Mouse (Mus musculus) liver, embryonic 15.5 days (tissue): ENCODE results near the gene Upk3a. TPM values are rescaled to one million over a fixed set of nuclear protein-coding genes. Genes with fewer than 3 reads are reported as not detected.

Experiments used
- ATAC-seq: fragments of 200-750 bp; cut with Nextera tagmentation; 2 replicates; pipeline ENCODE4 v1.8.0; 2017; ENCODE audit warnings: moderate number of reproducible peaks, mild to moderate bottlenecking, moderate library complexity; ENCODE audit not compliant: insufficient read depth
- H3K27ac ChIP-seq: fragments of 300-500 bp; sonication (generic); replicated peaks from 2 replicates; pipeline ENCODE4 v1.5.1; 2015; ENCODE audit warnings: mild to moderate bottlenecking, inconsistent platforms
- H3K27me3 ChIP-seq: fragments of 300-500 bp; sonication (generic); 2 replicates; pipeline ENCODE4 v1.6.1; 2015; ENCODE audit warnings: mild to moderate bottlenecking, inconsistent platforms
- H3K36me3 ChIP-seq: fragments of 300-500 bp; sonication (generic); replicated peaks from 2 replicates; pipeline ENCODE4 v1.6.1; 2015; ENCODE audit warnings: moderate library complexity, mild to moderate bottlenecking, inconsistent platforms
- H3K4me1 ChIP-seq: fragments of 300-500 bp; sonication (generic); replicated peaks from 2 replicates; pipeline ENCODE4 v1.6.1; 2015; ENCODE audit warnings: inconsistent platforms
- H3K4me2 ChIP-seq: fragments of 300-500 bp; sonication (generic); 2 replicates; pipeline ENCODE4 v1.6.1; 2015; ENCODE audit warnings: moderate library complexity, mild to moderate bottlenecking, inconsistent platforms
- H3K4me3 ChIP-seq: fragments of 300-500 bp; sonication (generic); replicated peaks from 2 replicates; pipeline ENCODE4 v1.5.1; 2015; ENCODE audit warnings: mild to moderate bottlenecking, inconsistent platforms
- H3K9ac ChIP-seq: fragments of 300-500 bp; sonication (generic); 2 replicates; pipeline ENCODE4 v1.6.1; 2015; ENCODE audit warnings: moderate library complexity, mild to moderate bottlenecking, inconsistent platforms
- H3K9me3 ChIP-seq: fragments of 300-500 bp; sonication (generic); replicated peaks from 2 replicates; pipeline ENCODE4 v1.6.1; 2016; ENCODE audit warnings: inconsistent platforms
- WGBS: fragments of 180-500 bp; shearing (Covaris S2); methylation state at CpG from one replicate; pipeline ENCODE4 v1.1.7; 2015; ENCODE audit warnings: mixed read lengths; ENCODE audit not compliant: insufficient replicate concordance; 5-methylcytosine and 5-hydroxymethylcytosine counted together
- polyA plus RNA-seq: library from polyadenylated mRNA; unstranded; fragments of >200 nt; fragmentation: Nextera tagmentation; extraction: Ambion mirVana; gene quantifications from 2 replicates; pipeline ENCODE4 v1.2.1, GENCODE M21; 2015

Gene Upk3a
- not detected in 2 replicates for polyA plus RNA-seq

DNA sequence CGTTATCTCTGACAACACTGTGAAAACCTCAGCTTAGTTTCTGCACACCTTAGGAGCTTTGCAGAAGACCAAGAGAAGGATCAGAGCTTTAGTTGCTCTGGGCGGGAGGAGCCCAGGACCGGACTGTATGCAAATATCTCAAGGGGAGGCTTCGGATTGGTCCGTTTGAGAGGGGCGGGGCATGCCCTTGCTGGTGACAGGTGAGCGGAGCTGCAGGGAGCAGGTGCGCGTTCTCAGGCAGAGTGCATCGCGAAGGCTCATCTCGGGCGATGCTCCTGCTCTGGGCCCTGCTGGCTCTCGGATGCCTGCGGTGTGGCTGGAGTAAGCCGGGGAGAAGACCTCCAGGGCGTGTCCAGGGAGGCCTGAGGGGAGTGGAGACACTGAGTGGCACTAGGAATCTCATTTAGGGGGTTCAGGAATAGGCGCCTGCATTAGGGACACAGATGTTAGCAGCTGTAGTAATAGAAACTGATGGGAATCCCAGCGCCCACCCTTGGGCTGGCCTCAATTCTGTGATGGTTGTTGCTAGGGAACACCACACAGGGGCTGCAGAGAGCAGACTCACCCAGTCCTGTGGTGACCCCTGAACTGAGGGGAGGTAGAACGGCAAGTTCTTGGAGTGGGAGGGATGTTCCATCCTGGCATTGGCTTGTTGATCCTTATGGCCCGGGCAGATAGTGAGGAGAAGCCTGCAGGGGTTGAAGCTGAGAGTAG, at the start of gene Upk3a:
Gene Upk3a, plus strand, starts transcription at position 191 of the 714 bp plus-strand sequence.
- Histone ChIP-seq H3K9ac (no peak within 1 kb of the TSS), H3K9me3 (no peaks in the 10 kb centered on the region), H3K4me2 (no peak within 1 kb of the TSS), H3K4me1 (no peaks in the 10 kb centered on the region), H3K27ac (no peak within 1 kb of the TSS), H3K4me3 (no peak within 1 kb of the TSS), H3K36me3 (no peaks in the 10 kb centered on the region), H3K27me3 (peaks cover 30% of the 10 kb centered on the region)
- whole genome bisulfite sequencing = 9% methylated on average over 21 of the region's 21 CpGs
- ATAC-seq = no peak

DNA sequence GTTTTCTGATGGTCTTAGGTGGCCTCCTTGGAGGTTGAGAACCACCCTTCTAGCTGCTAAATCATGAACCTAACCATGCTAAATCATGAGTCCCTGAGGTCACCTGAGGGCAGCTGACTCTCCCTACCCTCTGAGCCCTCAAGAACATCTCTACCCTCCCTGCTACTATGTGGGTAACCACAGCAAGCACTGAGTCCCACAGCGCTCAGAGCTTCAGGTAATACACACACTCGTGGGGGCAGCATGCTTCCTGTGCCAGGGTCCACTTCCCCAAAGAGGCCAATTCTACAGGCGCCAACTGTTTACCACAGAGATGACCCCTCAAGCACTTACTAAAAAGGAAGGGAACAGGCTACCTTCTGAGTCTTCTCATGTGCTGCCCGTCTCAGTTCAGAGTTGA, 48.4 kb upstream of the Upk3a start:
- Histone ChIP-seq H3K4me3 (no peak overlapping the region), H3K4me2 (no peak overlapping the region), H3K9me3 (no peaks in the 10 kb centered on the region), H3K27ac (no peak overlapping the region), H3K27me3 (no peaks in the 10 kb centered on the region), H3K9ac (no peak overlapping the region), H3K4me1 (no peaks in the 10 kb centered on the region; the same call in 1 of the 2 replicates), H3K36me3 (no peaks in the 10 kb centered on the region)
- WGBS = 28% methylated on average over 4 of the region's 4 CpGs
- ATAC-seq = no peak

DNA sequence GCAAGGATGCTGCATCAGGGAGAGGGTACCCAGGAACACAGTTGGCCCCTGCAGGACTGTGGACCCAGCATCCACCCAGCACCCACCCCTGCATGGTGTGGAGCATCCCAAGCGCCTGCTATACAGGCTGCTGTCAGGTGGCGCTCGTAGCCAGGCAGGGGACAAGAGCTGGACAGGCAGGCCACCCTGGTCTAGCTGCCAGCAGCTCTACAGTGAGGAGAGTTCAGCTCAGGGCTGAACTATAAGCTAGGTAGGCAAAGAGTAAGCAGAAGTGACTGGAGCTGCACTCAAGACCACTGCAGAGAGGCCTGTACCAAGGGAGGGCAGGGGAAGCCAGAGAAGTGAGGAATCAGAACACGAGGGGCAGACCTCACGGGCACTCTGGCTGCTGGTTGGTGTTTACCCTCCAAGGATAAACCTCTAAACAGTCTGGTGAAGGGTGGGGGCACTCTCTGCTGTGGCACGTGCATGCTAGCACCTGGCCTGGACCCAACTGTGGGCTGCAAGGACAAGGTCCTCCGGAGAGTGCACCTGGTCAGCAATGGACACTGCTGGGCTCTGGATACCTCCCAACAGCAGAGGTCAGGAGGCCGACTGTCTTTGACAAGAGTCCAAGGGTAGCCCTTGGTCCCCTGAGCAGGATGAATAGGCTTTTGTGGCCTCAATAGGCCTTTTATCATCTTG, 43.9 kb upstream of the Upk3a start:
- H3K27ac ChIP-seq = no peak overlapping the region
- WGBS = 68% methylated on average over 8 of the region's 8 CpGs
- peak; percentile 64 for ATAC-seq
- no peaks in the 10 kb centered on the region for H3K9me3 ChIP-seq
- no peaks in the 10 kb centered on the region for H3K36me3 ChIP-seq
- peaks cover 5% of the 10 kb centered on the region for H3K4me1 ChIP-seq
- no peak overlapping the region for H3K4me2 ChIP-seq
- H3K9ac ChIP-seq = no peak overlapping the region
- H3K27me3 ChIP-seq = 0 out of 2 replicates have a peak, but pooled peaks cover 3% of the 10 kb centered on the region
- H3K4me3 ChIP-seq = no peak overlapping the region

DNA sequence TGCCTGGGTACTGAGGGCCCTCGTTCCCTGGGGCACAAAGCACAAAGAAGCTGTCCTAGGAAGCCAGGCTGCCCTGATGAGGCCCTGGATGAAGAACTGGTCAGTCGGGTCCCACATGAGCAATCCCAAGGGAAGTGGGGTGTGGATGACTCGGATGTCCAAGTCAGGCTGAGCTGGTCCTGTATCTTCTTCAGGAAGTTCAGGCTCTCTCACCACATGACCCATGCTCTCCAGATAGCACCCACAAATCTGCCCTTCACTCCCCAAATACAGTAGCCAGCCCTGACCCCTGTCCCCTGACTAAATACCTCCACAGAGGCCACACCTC, 43.4 kb upstream of the Upk3a start:
- peak; percentile 38 for ATAC-seq
- H3K36me3 ChIP-seq = no peaks in the 10 kb centered on the region

DNA sequence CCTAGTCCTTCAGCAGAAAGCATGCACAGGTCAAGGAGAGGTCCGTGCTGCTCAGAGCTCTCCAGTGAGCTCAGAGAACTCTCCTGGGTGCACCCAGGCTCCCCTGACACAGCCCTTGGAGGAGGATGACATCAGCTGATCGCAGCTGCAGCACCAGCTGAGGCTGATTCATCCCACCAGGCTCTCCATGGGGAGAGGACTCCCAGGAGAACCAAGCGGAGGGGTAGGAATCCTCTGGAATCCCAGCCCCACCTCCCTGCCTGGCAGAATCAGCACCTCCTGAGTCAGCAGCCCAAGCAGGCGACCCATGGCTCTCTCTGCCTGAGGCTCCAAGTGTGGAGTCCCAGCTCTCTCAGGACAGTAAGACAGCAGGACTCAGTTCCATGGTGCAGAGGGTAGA, 41.2 kb upstream of the Upk3a start:
- no peaks in the 10 kb centered on the region for H3K9me3 ChIP-seq
- H3K27me3 ChIP-seq = 0 out of 2 replicates have a peak, but pooled peaks cover 3% of the 10 kb centered on the region
- no peak overlapping the region for H3K4me2 ChIP-seq
- no peak overlapping the region for H3K9ac ChIP-seq
- H3K36me3 ChIP-seq = no peaks in the 10 kb centered on the region
- peaks cover 5% of the 10 kb centered on the region for H3K4me1 ChIP-seq
- H3K27ac ChIP-seq = no peak overlapping the region
- 40% methylated on average over 4 of the region's 4 CpGs for whole genome bisulfite sequencing
- H3K4me3 ChIP-seq = no peak overlapping the region
- ATAC-seq = no peak

More for the DNA sequence above, 43.4 kb upstream of the Upk3a start:
- Histone ChIP-seq H3K4me3 (no peak overlapping the region), H3K4me1 (peaks cover 5% of the 10 kb centered on the region), H3K9ac (no peak overlapping the region), H3K27ac (no peak overlapping the region), H3K9me3 (no peaks in the 10 kb centered on the region), H3K27me3 (0 out of 2 replicates have a peak, but pooled peaks cover 3% of the 10 kb centered on the region), H3K4me2 (no peak overlapping the region)
- WGBS = 60% methylated on average over 3 of the region's 3 CpGs

DNA sequence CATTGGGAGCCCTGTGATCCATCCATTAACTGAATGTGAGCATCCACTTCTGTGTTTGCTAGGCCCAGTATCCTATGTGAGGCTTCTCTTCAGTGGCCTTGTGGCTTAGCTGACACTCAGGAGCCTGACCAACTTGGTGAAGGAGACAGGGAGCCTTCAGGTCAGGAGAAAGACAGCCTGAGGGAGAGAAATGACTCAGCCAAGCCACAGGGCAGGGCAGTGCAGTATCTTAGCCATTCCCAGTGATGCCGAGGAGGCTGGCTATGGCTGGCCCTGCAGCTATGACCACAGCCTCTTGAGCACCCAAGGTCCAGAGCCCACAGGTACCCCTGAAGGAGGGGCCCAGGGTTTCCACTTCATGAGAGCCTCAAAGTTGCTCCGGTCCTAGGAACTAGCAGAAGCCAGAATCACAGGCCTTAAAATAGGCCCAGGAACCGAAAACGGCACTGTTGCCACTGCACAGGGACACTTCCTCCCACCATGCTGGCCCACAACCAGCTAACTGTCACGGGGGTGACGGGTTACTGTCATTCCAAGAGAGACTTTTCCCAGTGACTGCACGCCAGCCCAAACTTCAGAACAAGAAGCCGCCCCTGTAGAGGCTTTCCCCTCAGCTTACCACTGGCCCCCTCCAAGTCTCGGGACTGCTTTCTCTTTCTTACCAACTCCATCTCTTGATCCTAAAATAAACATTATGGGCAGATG, 35.2 kb upstream of the Upk3a start:
- H3K9ac ChIP-seq = no peak overlapping the region
- H3K27me3 ChIP-seq = peaks cover 18% of the 10 kb centered on the region
- peaks cover 3% of the 10 kb centered on the region; the same call in 1 of the 2 replicates for H3K4me1 ChIP-seq
- ATAC-seq = no peak
- WGBS = 48% methylated on average over 9 of the region's 9 CpGs
- H3K27ac ChIP-seq = no peak overlapping the region
- no peaks in the 10 kb centered on the region for H3K9me3 ChIP-seq
- no peak overlapping the region for H3K4me2 ChIP-seq
- no peaks in the 10 kb centered on the region for H3K36me3 ChIP-seq
- no peak overlapping the region for H3K4me3 ChIP-seq

DNA sequence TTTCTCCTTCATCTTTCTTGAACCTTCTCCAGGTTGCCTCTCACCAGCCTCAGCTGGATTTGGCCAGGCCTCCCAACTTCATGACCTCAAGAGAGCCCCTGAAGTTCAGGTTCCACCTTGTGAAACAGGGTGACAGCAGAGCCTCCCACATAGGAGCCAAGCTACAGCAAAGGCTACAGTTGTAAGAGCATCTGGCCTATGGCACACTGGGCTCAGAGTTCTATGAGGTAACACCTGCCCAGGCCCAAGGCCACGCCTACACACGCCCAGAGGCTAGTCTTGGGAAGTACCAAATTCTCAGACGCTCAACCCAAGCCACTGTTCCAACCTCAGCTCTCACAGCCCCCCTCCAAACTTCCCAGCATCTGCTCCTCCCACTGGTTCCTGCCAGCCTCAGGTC, 34.1 kb upstream of the Upk3a start:
- WGBS = 51% methylated on average over 3 of the region's 3 CpGs
- H3K36me3 ChIP-seq = no peaks in the 10 kb centered on the region
- ATAC-seq = no peak

DNA sequence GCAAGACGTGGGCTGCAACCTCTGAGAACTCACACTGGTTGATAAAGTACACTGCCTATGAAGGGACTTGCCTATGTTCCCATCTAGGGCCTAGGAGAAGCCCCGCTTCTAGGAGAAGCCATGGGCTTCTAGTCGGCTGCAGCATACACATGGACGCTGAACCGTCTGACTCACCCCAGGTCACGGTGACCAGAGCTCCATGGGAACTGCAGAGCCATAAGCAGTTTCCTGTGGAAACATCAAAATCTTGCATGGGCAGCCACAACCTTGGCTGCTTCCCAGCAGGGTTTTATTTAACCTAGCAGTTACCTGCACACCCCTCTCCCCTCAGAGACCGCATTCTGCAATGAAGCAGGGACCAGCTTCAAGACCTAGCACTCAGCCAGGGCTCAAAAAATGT, 33.2 kb upstream of the Upk3a start:
- Histone ChIP-seq H3K4me3 (no peak overlapping the region), H3K27ac (no peak overlapping the region), H3K9ac (no peak overlapping the region), H3K4me2 (no peak overlapping the region), H3K36me3 (no peaks in the 10 kb centered on the region), H3K9me3 (no peaks in the 10 kb centered on the region), H3K4me1 (peaks cover 21% of the 10 kb centered on the region), H3K27me3 (peaks cover 34% of the 10 kb centered on the region)
- no peak for ATAC-seq
- WGBS = 67% methylated on average over 7 of the region's 7 CpGs

More for the DNA sequence above, 34.1 kb upstream of the Upk3a start:
- no peaks in the 10 kb centered on the region for H3K9me3 ChIP-seq
- H3K27ac ChIP-seq = no peak overlapping the region
- peaks cover 14% of the 10 kb centered on the region for H3K4me1 ChIP-seq
- peaks cover 27% of the 10 kb centered on the region for H3K27me3 ChIP-seq
- H3K9ac ChIP-seq = no peak overlapping the region
- no peak overlapping the region for H3K4me3 ChIP-seq
- no peak overlapping the region for H3K4me2 ChIP-seq

DNA sequence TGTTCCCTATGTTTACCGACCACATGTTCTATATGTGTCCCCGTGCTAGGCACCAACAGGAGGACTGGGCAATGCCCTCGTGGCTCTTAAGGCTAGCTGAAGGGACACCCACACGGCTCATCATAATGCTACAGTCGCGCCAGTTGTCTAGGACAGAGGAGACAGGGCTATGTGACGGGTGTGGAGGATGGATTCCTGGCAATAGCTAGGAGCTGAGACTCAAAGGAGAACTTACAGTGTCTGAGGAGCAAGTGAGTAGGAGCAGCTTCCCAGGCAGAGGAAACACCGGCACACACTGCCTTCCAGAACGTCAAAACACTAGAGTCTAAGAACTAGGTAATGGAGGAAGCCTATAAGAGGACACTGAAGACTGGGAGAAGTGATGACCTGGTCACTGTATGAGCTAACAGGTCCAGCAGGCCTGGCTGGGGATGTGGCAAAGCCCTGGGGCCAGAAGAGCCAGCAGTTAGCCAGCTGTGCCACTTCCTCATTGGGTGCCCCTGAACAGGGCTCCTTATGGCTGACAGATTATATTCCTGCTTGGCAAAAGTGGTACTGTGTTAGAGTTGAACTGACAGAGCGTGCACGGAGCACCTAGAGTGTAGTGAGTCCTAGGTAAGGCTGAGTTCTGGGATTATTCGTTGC, 31.3 kb upstream of the Upk3a start:
- H3K36me3 ChIP-seq = no peaks in the 10 kb centered on the region
- peaks cover 46% of the 10 kb centered on the region for H3K27me3 ChIP-seq
- peaks cover 21% of the 10 kb centered on the region for H3K4me1 ChIP-seq
- H3K9ac ChIP-seq = no peak overlapping the region
- ATAC-seq = no peak
- 73% methylated on average over 12 of the region's 12 CpGs for WGBS
- no peaks in the 10 kb centered on the region for H3K9me3 ChIP-seq
- no peak overlapping the region for H3K4me3 ChIP-seq
- H3K4me2 ChIP-seq = no peak overlapping the region
- no peak overlapping the region for H3K27ac ChIP-seq

DNA sequence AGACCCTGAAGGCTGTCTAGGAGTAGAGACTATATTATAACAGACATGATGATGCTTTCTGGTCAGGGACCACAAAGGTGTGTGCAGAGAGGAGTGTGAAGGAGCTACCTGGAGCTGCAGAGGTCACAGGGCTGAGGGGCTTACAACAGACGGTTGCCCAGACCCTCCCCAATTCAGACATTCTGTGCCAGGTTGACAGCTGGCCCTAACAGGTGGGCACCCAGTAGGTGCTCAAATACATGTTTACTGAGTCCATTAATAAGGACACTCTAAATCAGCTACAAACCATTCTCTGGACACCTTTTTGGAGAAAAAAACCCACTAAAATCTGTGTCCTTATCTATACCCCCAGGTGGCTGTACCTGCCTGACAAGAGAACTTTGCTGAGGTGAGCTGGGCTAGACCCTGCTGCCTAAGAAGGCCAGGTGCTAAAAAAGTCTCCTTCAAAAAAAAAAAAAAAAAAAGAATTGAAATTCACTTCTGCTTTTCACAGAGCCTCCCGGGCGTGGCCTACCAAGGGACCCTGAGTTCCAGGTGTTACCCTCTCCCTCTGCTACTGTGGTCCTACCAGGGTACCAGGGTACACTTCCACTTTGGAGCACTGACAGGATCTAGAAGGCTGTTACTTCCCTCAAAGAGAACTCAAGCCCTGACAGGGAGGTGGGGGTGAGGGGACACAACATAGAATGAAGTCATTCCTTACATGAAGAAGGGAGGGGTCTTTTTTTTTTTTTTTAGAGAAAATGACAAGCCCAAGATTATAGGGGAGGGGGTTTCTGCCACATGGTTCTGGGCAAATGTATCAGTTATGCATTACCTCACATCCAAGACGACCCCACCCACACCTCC, 30.5 kb upstream of the Upk3a start:
- H3K9ac ChIP-seq = no peak overlapping the region
- ATAC-seq = no peak
- no peaks in the 10 kb centered on the region for H3K9me3 ChIP-seq
- H3K27me3 ChIP-seq = peaks cover 46% of the 10 kb centered on the region
- no peaks in the 10 kb centered on the region for H3K36me3 ChIP-seq
- 27% methylated on average over 4 of the region's 4 CpGs for WGBS
- H3K4me3 ChIP-seq = peak overlapping the region; percentile 62
- H3K4me2 ChIP-seq = peak overlapping the region; percentile 85
- no peak overlapping the region for H3K27ac ChIP-seq
- H3K4me1 ChIP-seq = peaks cover 21% of the 10 kb centered on the region
